Mouse (Mus musculus) G1E (cell line): ENCODE data around the gene Xrcc5.

Experiments
- CTCF ChIP-seq: IDR thresholded peaks from 2 replicates; pipeline ENCODE4 v1.5.1; 2012; ENCODE audit warnings: low read depth, low read length, inconsistent platforms, mixed read lengths
- GATA1 ChIP-seq: IDR thresholded peaks from 2 replicates; pipeline ENCODE4 v1.6.1; 2012; ENCODE audit warnings: borderline replicate concordance, low read length, inconsistent platforms, mixed read lengths
- GATA2 ChIP-seq: IDR thresholded peaks from 2 replicates; pipeline ENCODE4 v1.6.1; 2012; ENCODE audit warnings: low read depth, low read length, inconsistent platforms, borderline replicate concordance
- TAL1 ChIP-seq: conservative IDR thresholded peaks from 2 replicates; pipeline ENCODE4 v1.6.1; 2012; ENCODE audit warnings: low read depth, low read length, inconsistent platforms, mixed read lengths

DNA sequence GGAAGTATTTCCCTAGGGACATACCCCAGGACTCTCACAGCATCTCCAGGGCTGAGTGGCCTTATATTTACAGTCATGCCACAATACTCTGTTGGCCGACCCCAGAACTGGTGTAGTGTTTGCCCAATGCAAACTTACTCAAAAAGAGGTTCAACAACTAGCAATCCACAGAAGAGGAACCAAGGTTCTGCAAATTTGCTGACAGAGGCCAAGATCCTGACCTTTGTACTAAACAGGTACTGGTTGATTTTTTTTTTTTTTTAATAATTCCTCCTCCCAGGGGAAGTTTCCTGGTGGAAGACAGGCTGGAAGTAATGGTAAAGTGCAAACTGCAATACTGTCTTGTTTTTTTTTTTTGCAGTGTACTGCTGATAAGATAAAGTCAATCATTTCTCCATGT is 24.6 kb upstream of the Xrcc5 start:
- TF ChIP-seq TAL1 (no peak), CTCF (no peak), GATA1 (no peak), GATA2 (no peak)
